ENCODE assay signal across 8 mouse cellular contexts in the genomic region with DNA sequence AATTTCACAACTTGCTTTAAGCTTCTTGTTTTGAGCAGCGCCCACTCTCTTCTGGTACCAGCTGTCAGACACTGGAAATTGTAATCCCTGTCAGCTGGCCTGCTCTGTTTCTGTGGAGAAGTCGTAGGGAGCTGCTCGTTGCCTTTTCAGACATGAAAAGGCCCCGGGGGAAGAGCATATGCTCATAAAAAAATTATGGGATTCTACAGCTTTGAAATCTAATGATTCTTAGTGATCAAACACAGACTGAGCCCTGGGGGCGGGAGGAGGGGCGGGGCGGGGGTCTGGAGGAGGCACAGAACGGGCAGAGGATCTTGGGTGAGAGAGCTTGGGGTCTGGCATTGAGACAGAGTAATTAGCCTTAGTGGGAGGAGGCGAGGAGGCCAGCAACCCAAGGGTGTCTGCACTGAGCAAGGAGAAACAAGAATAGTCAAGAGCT.
DNase-seq lines count a peak whose midpoint lies in the region; ATAC-seq and TF ChIP-seq lines count a peak whose summit lies in the region.

No protein-coding gene starts in this region.

- H3K4me1 ChIP-seq in cerebellum, adult 2 months (ENCODE audit: control insufficient read depth, insufficient read depth, low read length) = no peaks in the 10 kb centered on the region
- peaks cover 4 to 9% of the 10 kb centered on the region in 2 experiments for H3K4me1 ChIP-seq in CH12.LX (ENCODE audit: control insufficient read depth in 1 of 2, insufficient read depth in 2 of 2)
- no peaks in the 10 kb centered on the region for H3K4me1 ChIP-seq in midbrain, postnatal 0 days (ENCODE audit: insufficient read depth, low read length)

- no peak for TF ChIP-seq CTCF in cerebellum, adult 2 months (IDR thresholded peaks at IDR 0.05; ENCODE audit: borderline replicate concordance, insufficient read depth, low read depth, low read length)
- no peak for TF ChIP-seq CTCF in CH12.LX (conservative IDR thresholded peaks at IDR 0.05 in 1 of 2, IDR thresholded peaks at IDR 0.05 in 1 of 2; ENCODE audit: low read depth in 2 of 2, low read length in 2 of 2)
- TF ChIP-seq CTCF in midbrain, postnatal 0 days (IDR thresholded peaks at IDR 0.05) = no peak

- peak; percentile 7 to 12 for DNase-seq in cerebellum, postnatal 14 days
- DNase-seq in cerebellum, adult 2 months = no peak
- no peak for DNase-seq in CH12.LX (ENCODE audit: extremely low read depth)
- peak; percentile 6 to 58 for DNase-seq in frontal cortex, postnatal 36 days (ENCODE audit: low spot score in 2 of 2)
- DNase-seq in left cerebral cortex, adult 11 months (ENCODE audit: low spot score) = peak; percentile 21
- peak; percentile 42 for DNase-seq in midbrain, postnatal 0 days (ENCODE audit: low spot score)
- DNase-seq in adrenal gland, postnatal 25 days = no peak

- ATAC-seq in midbrain, postnatal 0 days (ENCODE audit: low FRiP score) = peak; percentile 25
- no peak for ATAC-seq in inflammation-experienced regulatory T-cells, adult 6 months

- H3K27me3 ChIP-seq in cerebellum, adult 2 months (ENCODE audit: control insufficient read depth, insufficient read depth, low read length) = no peaks in the 10 kb centered on the region
- H3K27me3 ChIP-seq in CH12.LX (replicated peaks) = no peaks in the 10 kb centered on the region
- peaks cover 48% of the 10 kb centered on the region; the same call in 1 of the 2 replicates for H3K27me3 ChIP-seq in midbrain, postnatal 0 days (ENCODE audit: insufficient read depth, low read length)

- no peak for TF ChIP-seq EP300 in CH12.LX (IDR thresholded peaks at IDR 0.05; ENCODE audit: low read length)

- H3K4me3 ChIP-seq in cerebellum, adult 2 months (replicated peaks; ENCODE audit: insufficient read depth, low read depth, low read length) = no peak overlapping the region
- peak overlapping the region in 2 of 3 experiments; percentile 13 to 22 for H3K4me3 ChIP-seq in CH12.LX (replicated peaks in 1 of 3; ENCODE audit: low read depth in 2 of 3, low read length in 2 of 3, poor library complexity in 1 of 3)
- H3K4me3 ChIP-seq in midbrain, postnatal 0 days (ENCODE audit: low read depth, low read length) = 0 out of 2 replicates have a peak overlapping the region, but pooled peaks have one; percentile 16

- no peak for TF ChIP-seq POLR2A in cerebellum, adult 2 months (IDR thresholded peaks at IDR 0.05; ENCODE audit: borderline replicate concordance, insufficient read depth, low read length)
- no peak for TF ChIP-seq POLR2A in CH12.LX (IDR thresholded peaks at IDR 0.05; ENCODE audit: low read depth, low read length)

- in situ Hi-C loops in CH12.LX (cut with MboI; ENCODE audit: low pct_ligation_motif_present, low pct_unique_long_range_greater_than_20kb, low sequenced_read_pairs) = loop anchor here (25.0 kb wide), 1 partner anchor 216 kb away; no protein-coding TSS in a partner anchor

- H3K9ac ChIP-seq in CH12.LX (ENCODE audit: insufficient read depth, low read depth) = peak overlapping the region; percentile 44
- H3K9ac ChIP-seq in midbrain, postnatal 0 days (replicated peaks; ENCODE audit: low read length, poor library complexity, severe bottlenecking) = peak overlapping the region; percentile 36; the same call in 1 of the 2 replicates

- no peak for TF ChIP-seq RAD21 in CH12.LX (IDR thresholded peaks at IDR 0.05; ENCODE audit: low read depth, low read length)

- H3K36me3 ChIP-seq in CH12.LX (replicated peaks in 1 of 2; ENCODE audit: control insufficient read depth in 1 of 2, insufficient read depth in 1 of 2, low read length in 1 of 2) = no peaks in the 10 kb centered on the region
- no peaks in the 10 kb centered on the region for H3K36me3 ChIP-seq in midbrain, postnatal 0 days (ENCODE audit: insufficient read depth, low read length)

- dilution Hi-C loops in CH12.LX (cut with MboI; ENCODE audit: extremely low pct_ligation_motif_present, extremely low pct_unique_long_range_greater_than_20kb, low sequenced_read_pairs) = no loop called here

- no peaks in the 10 kb centered on the region for H3K79me2 ChIP-seq in CH12.LX (replicated peaks; ENCODE audit: control insufficient read depth, extremely low read depth, insufficient read depth, poor library complexity, severe bottlenecking)

- H3K27ac ChIP-seq in cerebellum, adult 2 months (ENCODE audit: insufficient read depth, low read length) = no peak overlapping the region
- no peak overlapping the region for H3K27ac ChIP-seq in CH12.LX (ENCODE audit: insufficient read depth, low read depth)
- H3K27ac ChIP-seq in midbrain, postnatal 0 days (ENCODE audit: low read depth, low read length) = peak overlapping the region; percentile 71

- peak overlapping the region; percentile 71 for H3K4me2 ChIP-seq in CH12.LX (ENCODE audit: insufficient read depth, low read depth, poor library complexity, severe bottlenecking)
- peak overlapping the region; percentile 72 for H3K4me2 ChIP-seq in midbrain, postnatal 0 days (ENCODE audit: low read depth, low read length, poor library complexity, severe bottlenecking)

- WGBS in cerebellum, adult 2 months = 11% methylated on average over 8 of the region's 9 CpGs
- 11% methylated on average over 9 of the region's 9 CpGs for WGBS in midbrain, postnatal 0 days

- H3K9me3 ChIP-seq in CH12.LX (replicated peaks; ENCODE audit: low read length) = peaks cover 4% of the 10 kb centered on the region
- H3K9me3 ChIP-seq in midbrain, postnatal 0 days (ENCODE audit: low read length) = no peaks in the 10 kb centered on the region

TF ChIP-seq in CH12.LX, 34 proteins besides CTCF, POLR2A, EP300 and RAD21:
- TF ChIP-seq MEF2A (IDR thresholded peaks at IDR 0.05; ENCODE audit: borderline replicate concordance, low read depth, low read length) (no peak), ZC3H11A (IDR thresholded peaks at IDR 0.05; ENCODE audit: low read depth, low read length) (no peak), MAX (IDR thresholded peaks at IDR 0.05; ENCODE audit: low read length) (no peak), CHD2 (IDR thresholded peaks at IDR 0.05; ENCODE audit: low read length) (no peak), RCOR1 (conservative IDR thresholded peaks at IDR 0.05; ENCODE audit: low read depth, low read length) (no peak)

Comparison
In these comparisons a context has a peak if more than half of its experiments do, and no peak if none do; other contexts are left out.
1. DNase-seq: peak in cerebellum, postnatal 14 days (2 of 2), frontal cortex, postnatal 36 days (2 of 2), left cerebral cortex, adult 11 months (single experiment) and midbrain, postnatal 0 days (single experiment); none in cerebellum, adult 2 months (0 of 2), CH12.LX (single experiment) and adrenal gland, postnatal 25 days (single experiment).